Mouse (Mus musculus) testis, adult 2 months (tissue): ENCODE measurements around the gene Adra1b. TPM values are rescaled to one million over a fixed set of nuclear protein-coding genes. Genes with fewer than 3 reads are reported as not detected.

Source experiments
- H3K27ac ChIP-seq: fragments of 200-500 bp; 2 replicates; pipeline ENCODE4 v1.5.1; 2012; ENCODE audit warnings: low read depth, low read length; ENCODE audit not compliant: control insufficient read depth, insufficient read depth
- H3K27me3 ChIP-seq: fragments of 200-500 bp; 2 replicates; pipeline ENCODE4 v1.6.1; 2012; ENCODE audit warnings: mild to moderate bottlenecking, low read length, moderate library complexity; ENCODE audit not compliant: control insufficient read depth, insufficient read depth
- H3K36me3 ChIP-seq: fragments of 200-500 bp; 2 replicates; pipeline ENCODE4 v1.6.1; 2012; ENCODE audit warnings: mild to moderate bottlenecking, low read length; ENCODE audit not compliant: control insufficient read depth, insufficient read depth
- H3K4me1 ChIP-seq: fragments of 200-500 bp; 2 replicates; pipeline ENCODE4 v1.6.1; 2012; ENCODE audit warnings: low read length; ENCODE audit not compliant: control insufficient read depth, insufficient read depth
- H3K4me3 ChIP-seq: fragments of 200-500 bp; 2 replicates; pipeline ENCODE4 v1.5.1; 2012; ENCODE audit warnings: low read depth, mild to moderate bottlenecking, low read length, moderate library complexity, mixed read lengths; ENCODE audit not compliant: control insufficient read depth
- CTCF ChIP-seq: fragments of 200-500 bp; IDR thresholded peaks from 2 replicates; pipeline ENCODE4 v1.5.1; 2012; ENCODE audit warnings: low read depth, mild to moderate bottlenecking, inconsistent platforms, low read length, moderate library complexity; ENCODE audit not compliant: control insufficient read depth, insufficient read depth, insufficient replicate concordance
- POLR2A ChIP-seq: fragments of 200-500 bp; IDR thresholded peaks from 2 replicates; pipeline ENCODE4 v1.6.1; 2012; ENCODE audit warnings: low read depth, mild to moderate bottlenecking, inconsistent platforms, low read length, moderate library complexity; ENCODE audit not compliant: control insufficient read depth
- polyA plus RNA-seq: library from polyadenylated mRNA; depleted of rRNA; stranded (reverse); fragments of >200 nt; gene quantifications from 2 replicates; pipeline ENCODE4 v1.2.3, GENCODE M21; 2012

Adra1b gene
- polyA plus RNA-seq, 1 experiment: 0.53 TPM

DNA sequence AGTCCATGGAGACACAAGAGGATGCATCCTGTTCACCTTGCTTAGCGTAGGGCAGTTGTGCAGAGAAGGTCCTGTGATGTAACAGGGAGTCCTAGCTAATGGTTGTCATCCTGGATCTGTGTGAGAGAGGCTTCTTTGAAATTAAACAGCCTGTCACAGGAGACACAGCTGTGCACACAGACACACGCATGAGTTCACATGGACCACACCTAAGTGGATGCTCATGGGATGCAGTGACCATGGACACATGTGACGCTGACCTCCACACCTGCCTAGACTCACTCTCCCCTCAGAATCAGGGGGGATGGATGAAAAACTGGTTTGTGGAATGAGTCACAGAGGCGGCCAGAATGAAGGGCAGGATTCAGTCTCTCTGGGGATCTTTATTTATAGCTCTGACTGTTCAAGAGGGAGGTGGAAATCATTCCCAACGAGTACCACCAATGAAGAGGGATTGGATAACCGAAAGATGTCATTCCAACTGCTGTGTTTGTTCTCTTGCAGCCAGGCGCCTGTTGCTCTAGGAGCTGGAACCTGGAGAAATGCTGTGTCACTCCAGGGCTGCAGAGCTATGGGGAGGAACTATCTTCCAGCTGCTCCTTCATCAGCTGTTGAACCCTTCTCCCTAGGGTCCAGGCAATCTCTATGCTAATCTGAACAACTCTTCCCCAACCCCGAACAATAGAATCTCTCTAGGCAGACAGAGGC is 11.6 kb downstream of the Adra1b start:
- H3K27ac ChIP-seq: no peak overlapping the region
- H3K4me3 ChIP-seq: no peak overlapping the region
- no peak for TF ChIP-seq CTCF
- TF ChIP-seq POLR2A: no peak
- H3K27me3 ChIP-seq: no peaks in the 10 kb centered on the region
- no peaks in the 10 kb centered on the region for H3K36me3 ChIP-seq
- no peaks in the 10 kb centered on the region for H3K4me1 ChIP-seq

DNA sequence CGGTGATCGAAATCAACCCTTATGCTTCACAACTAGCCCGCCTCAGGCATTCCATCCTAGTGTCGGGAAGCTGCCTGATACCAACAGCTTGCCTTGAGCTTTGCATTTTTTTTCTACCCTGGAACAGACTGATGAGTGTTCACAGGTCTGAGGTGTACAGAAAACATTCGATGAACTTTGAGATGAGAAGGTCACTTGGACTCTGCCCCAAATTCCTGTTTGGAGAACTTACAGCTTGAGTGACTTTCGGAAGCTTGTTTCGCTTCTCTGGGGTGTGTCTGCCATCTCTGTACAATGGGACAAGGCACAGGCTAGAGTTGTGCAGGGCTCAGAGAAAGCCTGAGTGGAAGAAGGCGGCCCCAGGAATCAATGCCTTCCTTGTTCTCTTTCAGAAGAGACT is 12.3 kb downstream of the Adra1b start:
- Histone ChIP-seq H3K27ac (no peak overlapping the region), H3K27me3 (no peaks in the 10 kb centered on the region), H3K4me1 (no peaks in the 10 kb centered on the region), H3K4me3 (no peak overlapping the region), H3K36me3 (no peaks in the 10 kb centered on the region)
- TF ChIP-seq CTCF: no peak
- no peak for TF ChIP-seq POLR2A

DNA sequence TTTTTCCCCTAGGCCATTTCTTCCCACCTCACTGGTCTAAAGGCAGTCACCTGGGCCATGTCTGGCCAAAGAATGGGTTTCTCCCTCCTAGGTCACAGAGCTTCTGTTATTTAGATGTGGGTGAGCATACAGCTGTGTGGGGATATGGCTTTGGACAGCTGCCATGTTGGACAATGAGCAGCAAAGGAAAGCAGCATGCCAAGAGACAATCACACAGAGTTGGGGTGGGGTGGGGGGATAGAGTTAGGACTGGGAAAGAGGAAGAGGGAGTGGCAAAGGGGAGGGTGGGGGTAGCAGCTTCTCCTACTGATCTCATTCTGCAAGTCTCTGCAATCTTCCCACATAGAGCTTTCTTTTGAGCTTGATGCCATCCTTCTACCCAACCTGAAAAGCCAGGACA is 13.4 kb downstream of the Adra1b start:
- Histone ChIP-seq H3K4me1 (no peaks in the 10 kb centered on the region), H3K4me3 (no peak overlapping the region), H3K27me3 (no peaks in the 10 kb centered on the region), H3K27ac (no peak overlapping the region), H3K36me3 (no peaks in the 10 kb centered on the region)
- TF ChIP-seq CTCF (no peak), POLR2A (no peak)

DNA sequence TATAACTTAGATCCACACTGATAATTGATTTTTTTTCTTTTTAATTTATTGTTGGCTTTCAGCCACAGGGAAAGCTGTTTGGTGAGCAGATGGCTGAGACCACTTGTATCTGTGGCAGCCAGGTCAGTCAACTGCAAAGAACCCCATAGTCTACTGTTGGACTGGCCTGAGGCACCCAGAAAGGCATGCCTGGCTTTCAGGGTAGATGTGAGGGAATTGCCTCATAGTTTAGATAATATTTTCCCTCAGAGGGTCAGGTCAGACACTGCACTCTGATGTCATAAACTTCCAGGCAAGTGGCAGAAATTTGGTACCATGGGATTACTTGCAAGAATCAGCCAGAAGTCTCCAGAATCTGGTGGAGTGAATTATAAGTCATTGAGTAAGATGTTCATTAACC is 16.5 kb downstream of the Adra1b start:
- H3K4me3 ChIP-seq: no peak overlapping the region
- no peaks in the 10 kb centered on the region for H3K27me3 ChIP-seq
- no peaks in the 10 kb centered on the region for H3K4me1 ChIP-seq
- no peak overlapping the region for H3K27ac ChIP-seq
- TF ChIP-seq CTCF (no peak), POLR2A (no peak)
- no peaks in the 10 kb centered on the region for H3K36me3 ChIP-seq

DNA sequence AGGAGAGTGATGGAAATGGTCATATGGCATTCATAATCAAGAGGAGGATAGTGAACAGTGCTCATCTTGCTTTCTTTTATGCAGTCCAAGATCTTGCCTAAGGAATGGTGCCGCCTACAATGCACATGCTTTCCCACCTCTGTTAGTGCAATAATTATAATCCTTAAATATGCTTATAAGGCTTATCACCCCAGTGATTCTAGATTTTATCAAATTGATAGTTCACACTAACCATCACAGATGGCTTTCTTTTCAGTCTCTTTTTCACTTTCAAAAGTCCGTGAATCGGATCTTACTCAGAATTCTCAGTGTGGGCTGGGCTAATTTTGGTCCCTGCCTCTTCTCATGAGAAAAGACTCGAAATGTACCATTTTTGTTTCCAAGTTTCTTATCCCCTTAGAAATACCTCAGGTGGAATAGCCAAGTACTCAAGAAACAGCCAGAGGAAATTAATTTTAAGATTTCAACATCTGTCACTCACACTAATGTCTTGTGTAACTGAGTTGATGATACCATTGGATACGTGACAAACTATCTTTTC is 17.3 kb downstream of the Adra1b start:
- Histone ChIP-seq H3K4me1 (no peaks in the 10 kb centered on the region), H3K36me3 (no peaks in the 10 kb centered on the region), H3K27me3 (no peaks in the 10 kb centered on the region), H3K27ac (no peak overlapping the region), H3K4me3 (no peak overlapping the region)
- TF ChIP-seq POLR2A: no peak
- no peak for TF ChIP-seq CTCF

DNA sequence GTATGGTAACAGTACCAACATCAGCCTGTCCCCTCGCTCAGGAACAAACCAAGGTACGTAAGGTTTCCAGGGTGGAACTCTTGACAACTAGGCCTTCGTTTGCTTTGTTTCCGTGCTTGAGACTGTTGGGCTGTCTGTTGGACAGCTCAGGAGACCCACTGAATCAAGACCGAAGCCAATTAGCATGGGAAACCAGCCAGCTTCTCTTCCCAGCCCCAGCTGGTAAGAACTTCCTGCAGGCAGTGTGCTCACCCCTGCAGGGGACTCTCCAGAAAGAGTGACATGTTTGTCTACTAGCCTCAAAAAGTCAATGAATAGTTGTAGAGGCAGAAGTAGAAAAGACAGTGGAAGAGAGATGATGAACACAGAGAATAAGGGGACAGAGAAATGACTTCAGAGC is 23.8 kb downstream of the Adra1b start:
- TF ChIP-seq POLR2A (no peak), CTCF (no peak)
- Histone ChIP-seq H3K27ac (no peak overlapping the region), H3K4me1 (no peaks in the 10 kb centered on the region), H3K4me3 (no peak overlapping the region), H3K27me3 (no peaks in the 10 kb centered on the region), H3K36me3 (no peaks in the 10 kb centered on the region)

DNA sequence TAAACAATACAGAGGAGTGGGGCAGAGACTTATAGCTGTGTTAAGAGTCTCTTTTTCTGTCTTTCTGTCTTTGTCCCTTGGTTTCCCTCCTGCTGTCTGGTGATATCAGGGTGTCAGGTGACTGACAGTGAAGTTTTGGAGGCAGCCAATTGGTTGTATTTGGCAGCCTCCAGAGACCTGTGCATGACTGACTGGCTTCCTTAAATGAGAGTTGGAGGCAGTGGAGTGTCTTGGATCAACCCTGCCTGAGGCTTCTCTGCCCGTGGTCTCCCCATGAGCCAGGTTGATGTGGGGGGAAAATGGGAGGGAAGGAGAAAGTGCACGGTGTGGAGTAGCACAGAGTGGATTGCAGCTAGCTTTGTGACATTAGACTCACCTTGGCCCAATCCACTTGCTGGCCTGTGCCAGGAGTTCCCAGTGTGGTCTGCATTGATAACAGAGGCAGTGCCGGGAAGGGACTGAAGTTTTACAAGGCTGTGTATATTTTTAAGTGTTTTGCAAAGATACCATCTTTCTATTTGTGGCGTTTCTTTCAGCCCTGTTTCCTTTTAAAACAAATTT is 33.2 kb downstream of the Adra1b start:
- TF ChIP-seq POLR2A (no peak), CTCF (no peak)
- H3K27ac ChIP-seq: no peak overlapping the region
- H3K4me3 ChIP-seq: no peak overlapping the region
- no peaks in the 10 kb centered on the region for H3K27me3 ChIP-seq
- H3K36me3 ChIP-seq: no peaks in the 10 kb centered on the region
- no peaks in the 10 kb centered on the region for H3K4me1 ChIP-seq
